Mouse (Mus musculus): ENCODE results near the gene Fads3.

The Fads3 gene

DNA sequence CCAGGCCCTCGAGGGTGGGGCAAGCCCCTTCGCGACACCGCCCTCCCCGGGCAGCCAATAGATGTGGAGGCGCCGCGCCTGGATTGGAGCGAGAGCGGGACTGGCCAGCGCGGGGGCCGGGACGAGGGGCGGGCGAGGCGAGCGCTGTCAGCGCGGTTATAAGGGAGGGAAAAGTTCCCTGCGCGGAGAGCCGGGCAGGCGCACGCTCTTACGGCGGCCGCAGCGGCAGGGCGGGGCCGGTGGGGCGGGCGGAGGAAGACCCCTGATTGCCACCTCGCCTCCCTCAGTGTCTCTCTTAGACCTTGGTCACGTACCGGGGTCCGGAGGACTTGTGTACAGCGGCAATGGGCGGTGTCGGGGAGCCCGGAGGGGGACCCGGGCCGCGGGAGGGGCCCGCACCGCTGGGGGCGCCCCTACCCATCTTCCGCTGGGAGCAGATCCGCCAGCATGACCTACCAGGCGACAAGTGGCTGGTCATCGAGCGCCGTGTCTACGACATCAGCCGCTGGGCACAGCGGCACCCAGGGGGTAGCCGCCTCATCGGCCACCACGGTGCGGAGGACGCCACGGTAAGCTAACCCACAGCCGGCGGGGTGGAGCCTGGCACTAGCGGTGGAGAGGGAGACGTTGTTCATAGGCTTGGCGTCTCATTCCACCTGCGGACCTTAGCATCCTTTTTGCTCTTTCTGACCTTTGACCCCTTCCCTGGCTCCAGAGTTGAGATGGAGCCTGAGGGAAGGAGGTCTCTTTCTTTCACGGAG is at the start of gene Fads3:
Gene Fads3, plus strand, starts transcription at position 182 of the 761 bp plus-strand sequence.
- DNase-seq: peak; percentile 36 to 39

DNA sequence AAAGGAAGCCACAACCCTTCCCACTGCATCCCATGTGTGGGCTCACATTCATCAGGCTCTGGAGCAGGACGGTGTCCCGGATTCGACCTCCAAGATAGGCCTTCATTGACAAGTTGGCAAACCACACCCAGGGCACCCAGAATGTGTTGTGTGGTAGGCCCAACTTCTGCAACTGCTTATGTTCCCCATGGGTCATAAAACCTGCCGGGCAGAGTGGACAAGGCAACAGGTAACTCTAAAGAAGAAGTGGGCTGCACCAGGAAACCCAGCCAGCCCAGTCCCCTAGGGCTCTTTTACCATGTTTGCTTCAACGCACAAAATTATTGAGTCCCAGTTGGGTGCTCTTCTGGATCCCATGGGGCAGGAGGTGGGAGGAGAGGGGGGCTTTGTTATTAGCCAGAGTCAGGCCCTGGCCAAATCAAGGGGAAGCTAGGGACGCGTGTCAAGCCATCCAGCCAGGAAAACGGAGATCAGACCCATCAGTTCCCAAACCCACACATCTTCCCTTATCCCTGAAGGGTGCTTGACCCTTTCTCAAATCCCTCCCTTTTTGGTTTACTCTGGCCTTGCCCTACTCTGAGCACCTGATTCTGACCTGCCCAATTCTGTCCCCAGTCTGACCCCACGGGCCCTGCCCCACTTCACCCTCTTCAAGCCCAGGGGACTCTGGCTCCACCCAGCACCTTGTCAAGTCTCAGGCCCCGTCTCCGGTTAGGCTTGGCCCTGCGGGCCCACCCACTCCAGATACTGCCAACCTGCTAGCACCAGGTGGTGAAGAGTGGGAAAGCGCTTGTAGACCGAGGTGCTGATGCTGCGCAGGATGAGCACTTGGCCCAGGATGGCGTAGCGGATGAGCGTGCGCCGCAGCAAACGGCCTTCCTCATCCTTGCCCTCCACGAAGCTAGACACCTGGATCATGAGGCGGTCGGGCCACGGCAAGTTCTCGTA is 49.1 kb upstream of the Fads3 start:
- DNase-seq: peak in 1 of 2 experiments; percentile 19

DNA sequence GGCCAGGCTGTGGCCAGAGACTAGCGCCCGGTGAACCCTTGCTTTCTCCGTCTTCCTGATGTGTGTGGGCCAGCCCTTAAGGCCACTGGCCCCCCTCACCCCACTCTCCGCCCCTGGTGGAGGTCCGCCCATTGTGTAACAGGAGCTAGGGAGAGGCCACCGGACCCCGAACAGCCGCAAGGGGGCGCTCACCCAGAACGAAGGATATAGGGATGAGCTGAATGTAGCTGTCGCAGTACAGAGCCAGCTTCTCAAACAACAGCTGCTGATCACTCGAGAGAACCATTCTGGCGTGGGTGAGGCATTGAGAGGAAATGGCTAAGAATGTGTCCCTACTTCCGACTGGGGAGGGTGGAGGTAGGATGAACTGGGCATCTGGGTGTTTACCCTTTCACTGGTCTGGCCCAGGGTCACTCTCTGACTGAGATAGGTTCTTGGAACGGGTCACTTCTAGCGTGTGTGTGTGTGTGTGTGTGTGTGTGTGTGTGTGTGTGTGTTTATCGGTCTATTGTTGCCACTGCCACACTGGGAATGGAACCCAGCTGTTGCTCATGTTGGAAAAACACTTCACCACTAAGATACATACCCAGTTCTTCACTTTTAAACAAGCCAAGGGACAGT is 48.2 kb upstream of the Fads3 start:
- DNase-seq: peak; percentile 91 to 93

DNA sequence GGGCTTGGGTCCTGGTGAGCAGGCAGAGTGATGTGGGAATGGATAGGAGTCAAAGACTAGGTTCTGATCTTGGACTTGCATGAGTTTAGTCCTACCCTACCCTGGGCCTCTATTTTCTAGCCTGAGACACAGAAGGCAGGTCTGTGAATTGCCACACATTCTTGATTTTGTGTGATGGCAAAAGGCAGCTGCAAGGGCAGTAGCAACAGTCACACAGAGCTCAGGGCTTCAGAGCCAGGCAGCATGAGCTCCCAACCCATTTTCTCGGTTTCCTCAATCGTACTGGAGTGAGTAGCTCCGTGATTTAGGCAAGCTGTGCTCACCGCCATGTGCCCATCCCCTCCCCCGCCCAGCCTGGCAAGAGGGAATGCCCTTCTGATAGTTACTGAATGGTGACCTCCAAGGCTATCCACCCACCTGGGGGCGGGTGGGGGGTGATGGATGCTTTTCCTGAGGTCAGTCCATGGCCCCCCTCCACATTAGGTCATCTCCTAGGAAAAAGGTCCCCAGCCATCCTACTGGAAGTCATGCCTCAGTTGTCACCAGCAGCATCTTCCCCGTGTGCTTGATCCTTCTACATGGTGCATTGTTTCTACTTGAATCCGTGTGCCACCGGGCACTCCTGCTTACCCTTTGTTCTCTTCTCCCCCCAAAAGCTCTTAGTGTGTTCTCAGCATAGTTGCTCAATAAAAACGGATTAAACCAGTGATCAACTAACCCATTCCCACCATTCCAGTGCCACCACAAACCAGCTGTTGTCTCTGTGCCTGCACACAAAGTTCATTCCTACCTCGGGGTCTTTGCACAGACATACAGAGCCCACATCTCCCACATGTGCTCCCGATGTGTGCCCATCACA is 43.9 kb upstream of the Fads3 start:
- no peak for DNase-seq

DNA sequence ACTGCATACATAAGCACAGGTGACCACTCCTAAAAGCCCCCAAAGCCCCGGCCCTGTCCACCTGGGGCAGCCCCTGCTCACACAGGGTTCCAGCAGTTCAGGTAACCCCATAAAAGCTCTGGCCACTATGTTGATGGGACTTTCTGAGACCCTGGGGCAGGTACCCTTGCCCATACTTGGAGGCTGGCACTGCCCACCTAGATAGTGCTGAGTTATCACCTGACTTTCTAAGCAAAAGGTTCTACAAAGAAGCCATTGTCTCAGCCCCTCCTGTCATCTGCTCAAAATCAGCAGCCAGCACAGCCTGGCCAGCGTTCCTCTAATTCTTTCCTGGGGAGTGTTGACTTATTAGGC is 43.3 kb upstream of the Fads3 start:
- no peak for DNase-seq

DNA sequence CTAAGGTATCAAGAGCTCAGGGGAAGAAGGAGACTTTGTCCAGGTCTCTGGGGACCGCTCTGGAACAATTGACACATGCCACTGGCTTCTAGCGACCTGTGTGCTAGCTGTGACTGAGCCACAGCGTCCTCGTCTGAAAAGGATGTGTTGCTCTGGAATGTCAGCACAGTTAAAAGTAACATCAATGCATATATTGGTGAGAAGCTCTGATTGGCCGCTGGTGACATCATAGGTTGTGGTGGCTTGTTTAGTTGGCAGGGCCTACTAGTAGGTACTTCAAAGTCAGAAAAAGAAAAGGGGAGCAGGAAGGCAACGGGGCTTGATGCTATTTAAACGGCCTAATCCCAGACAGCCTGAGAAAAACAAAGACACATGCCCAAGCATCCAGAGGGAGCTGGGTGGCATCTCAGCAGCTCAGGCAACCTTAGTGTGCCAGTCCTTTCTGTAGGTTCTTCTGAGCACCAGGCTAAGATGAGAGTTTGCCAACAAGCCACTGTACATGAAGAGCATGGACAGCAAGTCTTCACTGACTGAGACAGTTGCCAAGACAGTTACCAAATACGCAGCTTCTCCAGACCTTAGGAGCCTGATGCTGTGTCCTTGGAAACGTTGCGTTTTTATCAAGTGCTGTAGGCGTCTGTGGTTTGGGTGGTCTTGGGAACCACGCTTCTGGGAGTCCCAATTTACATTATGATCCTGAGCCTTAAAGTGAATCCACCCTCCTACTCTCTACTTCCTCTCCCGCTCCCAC is 42.5 kb upstream of the Fads3 start:
- no peak for DNase-seq

DNA sequence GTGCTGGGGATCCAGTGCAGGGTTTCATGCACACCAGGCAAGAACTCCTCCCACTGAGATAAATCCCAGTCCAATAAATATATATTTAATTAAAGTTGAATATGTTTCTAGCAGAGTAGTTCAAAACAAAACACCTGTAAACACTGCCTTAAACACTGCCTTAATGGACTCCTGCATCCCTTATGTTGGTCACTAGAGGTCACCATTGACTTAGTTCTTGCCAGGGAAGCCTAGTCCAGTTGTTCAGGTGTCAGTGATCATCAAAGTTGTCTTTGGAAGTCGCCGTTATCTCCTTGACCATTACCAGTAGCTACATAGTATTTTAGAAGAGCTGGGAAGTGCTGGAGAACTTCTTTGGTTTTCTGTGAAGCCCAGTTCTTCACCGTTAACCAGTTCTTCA is 41.0 kb upstream of the Fads3 start:
- peak; percentile 43 to 49 for DNase-seq

DNA sequence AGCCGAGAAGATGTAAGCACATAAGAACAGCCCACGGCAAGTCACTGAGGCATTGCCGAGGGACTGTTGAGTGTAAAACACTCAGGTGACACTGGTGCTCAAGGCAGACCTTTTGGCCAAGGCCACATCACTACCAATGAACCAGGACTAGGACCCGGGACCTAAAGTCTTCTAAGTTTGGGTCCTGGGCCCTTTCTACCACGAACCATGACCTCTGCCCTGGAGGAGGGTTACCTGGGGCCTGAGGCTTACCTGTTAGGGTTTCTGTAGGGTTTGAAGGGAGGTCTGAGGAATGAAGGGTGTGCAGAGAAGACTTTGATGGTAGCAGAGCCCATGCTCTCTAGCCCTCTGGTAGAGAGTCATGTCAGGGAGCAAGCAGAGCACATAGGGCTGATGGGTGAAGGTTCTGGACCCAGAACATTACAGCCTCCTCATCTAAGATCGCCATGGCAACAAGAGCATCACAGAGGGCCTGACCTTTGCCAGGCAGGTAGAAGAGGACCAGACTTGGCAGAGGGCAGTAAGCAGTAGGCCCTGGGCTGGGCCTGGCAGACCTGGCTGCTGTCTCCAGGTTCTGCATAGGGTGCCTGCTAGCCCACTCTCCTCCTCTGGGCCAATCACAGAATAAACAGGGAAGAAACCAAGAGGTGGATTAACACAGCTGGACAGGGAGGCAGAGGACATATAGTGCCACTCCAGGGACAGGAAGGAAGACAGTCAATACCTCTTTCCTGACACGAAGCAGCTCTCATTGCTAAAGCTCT is 40.0 kb upstream of the Fads3 start, which contains the start of the genes Best1 and Rab3il1:
Gene Best1, minus strand, starts transcription at position 428 of the 764 bp plus-strand sequence.
Gene Rab3il1, plus strand, starts transcription at position 464 of the 764 bp plus-strand sequence.
- DNase-seq: no peak

DNA sequence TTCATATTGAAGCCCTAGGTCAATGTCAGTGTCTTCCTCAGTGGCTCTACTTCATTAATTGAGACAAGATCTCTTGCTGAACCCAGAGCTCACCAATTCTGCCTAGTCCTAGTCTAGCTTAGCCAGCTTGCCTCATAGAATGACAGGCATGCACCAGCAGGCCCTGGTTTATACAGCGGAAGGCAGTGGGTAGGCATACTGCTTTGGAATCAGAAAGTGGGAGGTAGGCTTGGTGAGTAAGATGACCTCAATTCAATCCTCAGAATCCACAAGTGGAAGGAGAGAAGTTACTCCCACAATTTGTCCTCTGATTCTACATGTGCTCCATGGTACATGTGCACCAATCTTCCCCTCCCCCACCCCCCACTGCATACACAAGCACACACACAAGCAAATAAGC is 37.7 kb upstream of the Fads3 start:
- no peak for DNase-seq

DNA sequence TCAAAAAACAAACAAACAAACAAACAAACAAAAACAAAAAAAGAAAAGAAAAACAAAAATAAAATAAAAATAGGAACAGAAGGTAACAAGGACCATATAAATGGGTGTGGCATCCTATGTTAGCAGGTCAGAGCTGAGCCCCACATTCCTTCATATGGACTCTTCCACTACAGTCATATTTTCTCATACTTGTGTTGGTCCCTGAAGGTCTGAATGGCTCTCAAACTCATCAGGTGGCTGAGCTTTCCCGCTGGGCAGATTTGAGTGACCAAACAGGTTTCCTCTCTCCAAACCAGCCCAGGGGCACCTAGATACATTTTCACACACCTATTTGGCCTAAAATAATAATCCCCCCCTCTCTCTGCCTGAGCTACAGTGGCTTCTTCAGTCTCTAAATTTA is 30.0 kb upstream of the Fads3 start:
- no peak for DNase-seq

DNA sequence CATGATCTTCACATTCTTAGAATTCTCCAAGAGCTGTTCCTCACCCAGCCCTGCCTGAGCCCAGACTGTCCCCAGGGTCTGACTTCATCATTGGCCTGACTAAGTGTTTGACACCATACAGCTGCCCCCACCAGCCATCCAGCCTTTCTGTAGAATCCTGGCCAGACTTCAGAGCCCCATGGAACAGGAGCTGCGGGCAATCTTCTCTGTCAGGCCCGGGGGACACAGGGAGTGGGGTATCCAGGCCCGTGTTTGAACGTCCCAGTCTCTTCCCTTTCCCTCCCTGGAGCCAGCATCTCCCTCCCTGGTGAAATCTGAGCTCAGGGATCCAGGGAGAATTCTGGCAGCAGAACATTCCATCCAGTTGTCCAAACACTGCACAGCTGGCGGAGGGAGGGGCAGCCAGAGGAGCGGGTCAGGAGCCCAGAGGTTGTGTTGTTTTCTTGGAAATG is 28.5 kb upstream of the Fads3 start:
- DNase-seq: no peak

DNA sequence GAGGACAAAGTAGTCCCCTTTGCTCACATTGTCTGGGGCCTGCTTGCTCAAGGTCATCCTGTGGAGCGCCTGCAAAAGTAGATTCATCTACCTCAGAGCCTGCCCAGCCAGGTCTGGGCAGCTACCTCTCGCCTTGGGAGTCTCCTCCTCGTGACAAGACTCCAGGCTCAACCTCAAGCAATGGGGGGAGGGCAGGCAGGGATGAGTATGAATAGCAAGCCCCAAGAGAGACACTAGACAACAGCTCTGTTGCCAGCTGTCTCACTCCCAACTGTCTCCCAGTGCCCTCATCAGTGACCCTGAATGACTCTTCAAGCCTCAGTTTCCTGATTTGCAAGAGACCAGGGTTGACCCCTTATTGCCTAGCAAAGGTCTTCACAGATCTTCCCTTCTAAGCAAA is 28.0 kb upstream of the Fads3 start:
- DNase-seq: no peak

DNA sequence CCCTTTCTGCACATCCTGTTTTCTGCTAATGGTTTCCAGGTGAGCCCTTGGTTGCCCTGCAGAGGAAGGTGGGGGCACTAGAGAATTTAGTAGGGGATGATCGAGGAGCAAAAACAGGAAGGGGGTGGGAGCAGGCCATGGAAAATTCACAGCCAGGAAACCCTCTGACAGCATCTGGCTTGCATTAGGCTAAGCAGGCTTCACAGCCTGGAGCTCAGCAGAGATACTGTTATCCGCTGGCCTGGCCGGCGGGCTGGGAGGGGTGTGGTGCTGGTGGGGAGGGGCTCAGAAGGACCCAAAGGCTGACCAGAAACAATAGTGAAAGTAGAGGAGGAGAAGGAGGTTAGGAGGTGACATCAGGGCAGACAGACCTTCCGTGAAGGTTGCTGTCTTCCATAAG is 27.5 kb upstream of the Fads3 start:
- DNase-seq: no peak

DNA sequence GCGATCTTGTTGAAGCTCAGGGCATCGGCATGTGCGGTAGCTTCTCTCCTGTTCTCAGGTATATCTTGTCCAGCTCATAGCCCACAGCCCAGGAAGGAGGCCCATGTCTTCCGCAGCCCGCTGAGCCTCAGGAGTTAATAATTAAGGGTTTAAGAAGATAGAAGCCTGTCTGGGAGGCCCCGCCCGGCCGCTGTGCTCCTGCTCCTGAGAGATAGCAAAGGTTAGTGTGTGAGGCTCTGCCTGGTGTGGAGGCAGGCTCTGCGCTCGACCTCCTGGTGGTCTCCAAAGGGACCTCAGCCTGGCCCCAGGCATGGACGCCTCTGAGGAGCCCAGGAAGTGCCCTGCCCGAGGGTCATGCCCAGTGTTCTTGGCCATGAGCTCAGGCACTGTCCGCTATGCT is 26.5 kb upstream of the Fads3 start:
- no peak for DNase-seq

DNA sequence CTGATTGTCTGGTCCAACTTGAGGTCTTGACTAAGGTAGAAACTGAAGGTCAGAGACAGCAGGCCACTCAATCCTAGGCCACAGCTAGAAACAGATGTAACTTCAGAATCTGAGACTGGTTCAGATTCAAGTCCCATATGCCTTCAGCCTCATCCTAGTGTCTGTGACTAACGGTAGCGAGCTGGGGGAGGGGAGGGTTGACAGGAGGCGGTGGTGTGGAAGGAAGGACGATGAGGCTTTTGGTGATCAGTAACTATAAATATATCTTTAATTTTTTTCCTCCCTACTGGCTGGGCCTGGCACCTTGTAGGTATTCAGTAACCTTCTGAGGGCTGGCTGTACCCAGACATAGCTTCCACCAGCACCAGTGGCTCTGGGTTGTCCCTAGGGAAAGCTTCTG is 25.9 kb upstream of the Fads3 start:
- no peak for DNase-seq

DNA sequence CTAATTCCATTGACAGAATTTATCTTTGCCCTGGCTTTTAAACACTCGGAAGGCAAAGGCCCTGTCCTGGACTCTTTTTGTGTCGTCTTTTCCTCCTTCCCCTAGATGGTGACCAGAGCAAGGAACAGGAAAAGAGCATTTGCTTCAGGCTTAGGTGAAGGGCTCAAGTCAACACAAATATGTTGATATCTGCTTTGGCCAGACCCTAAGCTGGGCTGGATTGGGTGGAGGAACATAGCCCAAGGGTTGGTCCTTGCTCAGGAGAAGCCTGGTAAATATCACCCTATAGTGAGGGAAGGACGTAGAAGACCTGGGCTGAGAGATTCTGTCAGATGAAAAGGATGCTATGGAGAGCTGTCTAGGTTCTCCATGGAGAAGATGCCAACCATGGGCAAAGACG is 25.2 kb upstream of the Fads3 start:
- no peak for DNase-seq

DNA sequence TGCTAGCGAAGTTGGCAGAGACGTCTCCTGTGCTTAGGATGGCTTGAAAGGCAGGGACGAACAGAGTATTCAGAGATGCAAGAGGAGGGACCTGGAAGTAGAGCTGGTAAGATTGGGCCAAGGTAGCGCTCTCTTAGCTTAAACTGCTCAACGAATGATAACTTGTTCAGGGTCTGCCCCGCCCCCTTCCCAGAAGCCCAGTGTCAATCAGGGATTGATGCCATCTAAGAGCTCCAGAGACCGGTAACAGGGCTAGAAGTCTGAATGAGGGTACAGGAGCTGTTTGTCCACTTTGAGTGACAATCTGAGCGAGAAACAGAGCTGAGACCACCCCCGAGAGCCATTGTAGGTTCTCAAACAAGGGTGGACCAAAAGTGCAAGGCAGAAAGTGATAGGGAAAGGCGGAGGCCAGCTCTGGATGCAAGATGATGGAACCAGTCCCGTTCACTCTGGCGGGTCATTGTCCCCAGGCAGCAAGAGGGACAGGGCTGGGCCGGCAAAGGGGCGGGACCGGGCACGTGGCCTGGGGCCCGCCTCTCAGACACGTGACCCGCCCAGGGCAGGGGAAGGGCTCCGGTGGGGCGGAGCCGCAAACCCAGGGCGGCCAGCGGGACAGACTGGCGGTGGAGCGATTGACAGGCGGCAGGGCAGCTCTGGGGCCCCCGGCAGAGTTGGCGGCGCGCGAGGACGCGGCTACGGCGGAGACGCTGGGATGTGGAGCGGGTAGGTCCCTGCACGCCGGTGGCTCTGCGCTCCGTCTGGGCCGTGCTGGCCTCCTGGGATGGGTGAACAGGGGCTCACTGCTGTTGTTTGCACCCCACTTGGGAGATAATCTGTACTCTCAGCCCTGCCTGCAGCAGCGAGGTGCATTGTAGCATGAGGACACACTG is 23.5 kb upstream of the Fads3 start:
- DNase-seq: peak; percentile 68 to 73

DNA sequence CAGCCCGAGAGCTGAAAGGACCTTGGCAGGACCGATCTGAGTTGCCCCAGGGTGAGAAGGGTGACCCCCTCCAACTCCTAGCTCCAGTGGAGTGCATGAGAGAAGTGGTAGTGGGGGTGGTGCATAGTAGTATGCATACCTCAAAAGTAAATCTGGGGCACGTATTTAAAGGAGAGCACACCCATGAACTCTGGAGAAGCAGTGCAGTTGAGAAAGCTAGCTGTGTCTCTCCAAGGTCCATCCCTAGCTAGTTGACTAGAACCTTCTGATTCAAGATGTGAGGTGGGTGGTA is 22.9 kb upstream of the Fads3 start:
- DNase-seq: no peak

DNA sequence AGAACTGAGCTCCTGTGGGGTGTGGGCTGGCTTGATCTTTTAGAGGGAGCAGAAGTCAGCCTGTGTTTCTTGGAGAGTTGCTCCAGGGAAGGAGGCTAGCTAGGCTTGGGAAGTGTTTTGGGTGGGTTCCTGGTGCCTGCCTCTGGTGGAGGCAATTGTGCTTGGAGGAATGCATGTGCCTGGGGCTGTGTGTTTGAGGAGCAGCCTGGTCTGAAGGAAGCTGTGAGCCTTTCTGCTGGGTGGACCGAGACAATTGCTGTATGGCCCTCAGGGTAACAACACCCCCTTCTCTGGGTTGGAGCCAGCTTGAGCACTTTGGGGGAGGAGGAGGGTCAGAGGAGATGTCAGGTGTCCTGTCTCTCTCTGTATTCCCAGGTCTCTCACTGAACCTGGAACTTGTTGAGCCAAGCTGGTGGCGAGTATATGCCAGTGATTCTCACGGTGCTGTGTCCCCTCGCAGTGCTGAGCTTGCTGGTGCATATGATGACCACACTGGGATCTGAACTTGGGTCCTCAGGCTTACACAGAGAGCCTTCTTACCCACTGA is 22.1 kb upstream of the Fads3 start:
- no peak for DNase-seq

DNA sequence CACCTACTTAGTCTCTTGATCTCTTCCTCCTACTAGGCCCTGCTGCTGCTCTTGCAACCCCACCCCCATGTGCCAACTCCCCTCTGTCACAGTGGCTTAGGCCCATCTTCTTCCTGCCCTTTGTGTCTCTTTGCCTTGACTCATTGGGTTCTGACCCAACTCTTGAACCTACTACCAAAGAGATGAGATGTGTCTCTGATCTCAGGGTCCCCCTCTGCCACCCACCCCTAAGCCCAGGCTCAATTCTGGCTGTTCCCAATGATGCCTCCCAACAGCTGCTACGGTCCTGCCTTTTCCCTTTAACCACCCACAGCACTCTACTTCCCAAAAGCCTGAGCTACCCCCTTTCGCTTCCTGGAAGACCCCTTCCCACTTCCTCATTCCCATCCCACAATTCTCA is 19.4 kb upstream of the Fads3 start:
- DNase-seq: no peak

Data from B cell, adult 2 months (primary cell).